Mouse (Mus musculus): ENCODE measurements around the gene Ndufs6.

DNA sequence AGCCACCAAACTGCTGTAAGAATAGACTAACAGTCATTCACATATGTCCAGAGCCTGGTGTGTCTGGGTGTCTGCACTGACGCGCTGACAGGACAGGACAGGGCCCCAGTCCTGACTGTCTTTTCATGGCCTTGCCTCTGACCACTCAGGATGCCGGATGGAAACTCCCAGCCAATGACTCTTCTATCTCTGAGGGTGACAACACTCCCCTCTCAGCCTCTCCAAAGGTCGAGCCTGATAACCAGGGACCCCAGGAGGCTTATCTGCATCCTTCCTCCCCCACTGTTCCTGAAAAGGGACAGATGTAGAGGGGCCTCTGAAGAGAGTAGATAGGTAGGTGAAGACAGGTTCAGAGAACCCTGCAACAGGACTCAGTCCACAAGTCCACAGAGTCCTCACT, 29.6 kb downstream of the Ndufs6 start:
- TF ChIP-seq CTCF (IDR thresholded peaks at IDR 0.05) (no peak), EP300 (IDR thresholded peaks at IDR 0.05) (no peak)
